Mouse (Mus musculus) limb, embryonic 14.5 days (tissue): Measurements from ENCODE around the gene Epb41. TPM values are rescaled to one million over a fixed set of nuclear protein-coding genes. Genes with fewer than 3 reads are reported as not detected.
A peak's percentile ranks its signal among the peaks of the same experiment; 100 is the strongest.

Experiments
- ATAC-seq: fragments of 200-750 bp; cut with Nextera tagmentation; 2 replicates; pipeline ENCODE4 v1.8.0; 2017; ENCODE audit warnings: low read depth, moderate number of reproducible peaks, moderate TSS enrichment; ENCODE audit not compliant: low FRiP score
- DNase-seq: peaks from one replicate; pipeline ENCODE4 v3.0.0-alpha.2; 2015; ENCODE audit warnings: low spot score
- H3K27ac ChIP-seq: fragments of 300-500 bp; sonication (generic); replicated peaks from 2 replicates; pipeline ENCODE4 v1.5.1; 2014; ENCODE audit warnings: low read depth, mild to moderate bottlenecking, low read length, moderate library complexity, mixed read lengths
- H3K27me3 ChIP-seq: fragments of 300-500 bp; sonication (generic); 2 replicates; pipeline ENCODE4 v1.6.1; 2014; ENCODE audit warnings: low read length, mixed read lengths; ENCODE audit not compliant: control insufficient read depth, insufficient read depth
- H3K36me3 ChIP-seq: fragments of 300-500 bp; sonication (generic); 2 replicates; pipeline ENCODE4 v1.6.1; 2014; ENCODE audit warnings: mild to moderate bottlenecking, low read length, moderate library complexity, mixed read lengths; ENCODE audit not compliant: control insufficient read depth, insufficient read depth
- H3K4me1 ChIP-seq: fragments of 300-500 bp; sonication (generic); 2 replicates; pipeline ENCODE4 v1.6.1; 2014; ENCODE audit warnings: antibody characterized with exemption, low read length, mixed read lengths; ENCODE audit not compliant: control insufficient read depth, insufficient read depth
- H3K4me2 ChIP-seq: fragments of 300-500 bp; sonication (generic); replicated peaks from 2 replicates; pipeline ENCODE4 v1.6.1; 2014; ENCODE audit warnings: low read depth, mild to moderate bottlenecking, low read length, moderate library complexity; ENCODE audit not compliant: severe bottlenecking
- H3K4me3 ChIP-seq: fragments of 300-500 bp; sonication (generic); replicated peaks from 2 replicates; pipeline ENCODE4 v1.5.1; 2014; ENCODE audit warnings: low read length
- H3K9ac ChIP-seq: fragments of 300-500 bp; sonication (generic); 2 replicates; pipeline ENCODE4 v1.6.1; 2014; ENCODE audit warnings: mild to moderate bottlenecking, low read depth, low read length, moderate library complexity; ENCODE audit not compliant: severe bottlenecking
- H3K9me3 ChIP-seq: fragments of 300-500 bp; sonication (generic); 2 replicates; pipeline ENCODE4 v1.6.1; 2016; ENCODE audit warnings: low read length; ENCODE audit not compliant: control insufficient read depth
- POLR2A ChIP-seq: fragments of 200-500 bp; IDR thresholded peaks from 2 replicates; pipeline ENCODE4 v1.8.0; 2012; ENCODE audit warnings: inconsistent platforms, mild to moderate bottlenecking, moderate library complexity, borderline replicate concordance; ENCODE audit not compliant: insufficient read depth, insufficient read length; ENCODE audit errors: extremely low read depth
- whole genome bisulfite sequencing: fragments of 180-500 bp; shearing (Covaris S2); extraction: QIAGEN DNeasy Blood & Tissue Kit; methylation state at CpG from one replicate; pipeline ENCODE4 v1.1.7; 2014; 5-methylcytosine and 5-hydroxymethylcytosine counted together
- polyA plus RNA-seq, 2 experiments: library from polyadenylated mRNA; depleted of rRNA in 1 of 2; stranded (reverse) in 1 of 2; unstranded in 1 of 2; fragments of >200 nt; fragmentation: Nextera tagmentation in 1 of 2; extraction: Ambion mirVana in 1 of 2; gene quantifications; 2 replicates each; pipeline versions ENCODE4 v1.2.1 to v1.2.3; 2012 to 2014

Gene Epb41
- 60.6 and 61.3 TPM in 2 replicates for polyA plus RNA-seq (2012; rRNA removed)
- 76.0 and 76.4 TPM in 2 replicates for polyA plus RNA-seq (2014; fragmentation: Nextera tagmentation; extraction: Ambion mirVana)

GRCm38 (mm10) chr4:132074933-132075769, at the start of gene Epb41:
Epb41 (minus strand) TSS chr4:132075321.
- no peak for TF ChIP-seq POLR2A
- H3K4me2 ChIP-seq, result peak within 1 kb of the TSS; percentile 95
- WGBS, result 2% methylated on average over 38 of the region's 47 CpGs
- peak within 1 kb of the TSS; percentile 67 for H3K9ac ChIP-seq
- H3K4me1 ChIP-seq, result no peaks in the 10 kb centered on the region
- H3K27me3 ChIP-seq, result no peaks in the 10 kb centered on the region
- H3K36me3 ChIP-seq, result no peaks in the 10 kb centered on the region
- H3K27ac ChIP-seq, result no peak within 1 kb of the TSS
- ATAC-seq (peak; percentile 94), DNase-seq (peak; percentile 87)
- peak within 1 kb of the TSS; percentile 76 for H3K4me3 ChIP-seq
- H3K9me3 ChIP-seq, result no peaks in the 10 kb centered on the region

- Histone ChIP-seq H3K4me2 (no peak overlapping the region), H3K27me3 (no peaks in the 10 kb centered on the region), H3K4me1 (no peaks in the 10 kb centered on the region), H3K36me3 (no peaks in the 10 kb centered on the region), H3K9ac (no peak overlapping the region), H3K27ac (no peak overlapping the region), H3K9me3 (no peaks in the 10 kb centered on the region), H3K4me3 (no peak overlapping the region)
- WGBS, result 96% methylated on average over 1 of the region's 1 CpGs
- TF ChIP-seq POLR2A, result no peak
- no peak for DNase-seq
- ATAC-seq, result no peak
Measured at GRCm38 (mm10) chr4:132123166-132123565, 48.0 kb upstream of the Epb41 start.

- 77% methylated on average over 5 of the region's 5 CpGs for WGBS
- no peaks in the 10 kb centered on the region for H3K9me3 ChIP-seq
- ATAC-seq, result no peak
- no peak for TF ChIP-seq POLR2A
- H3K4me1 ChIP-seq, result no peaks in the 10 kb centered on the region
- DNase-seq, result no peak
- no peaks in the 10 kb centered on the region for H3K27me3 ChIP-seq
- H3K36me3 ChIP-seq, result no peaks in the 10 kb centered on the region
- H3K4me2 ChIP-seq, result no peak overlapping the region
- H3K9ac ChIP-seq, result no peak overlapping the region
- H3K27ac ChIP-seq, result no peak overlapping the region
- H3K4me3 ChIP-seq, result no peak overlapping the region
Measured at GRCm38 (mm10) chr4:132121674-132122073, 46.6 kb upstream of the Epb41 start.

- WGBS, result 50% methylated on average over 9 of the region's 9 CpGs
- H3K9me3 ChIP-seq, result no peaks in the 10 kb centered on the region
- TF ChIP-seq POLR2A, result no peak
- H3K4me2 ChIP-seq, result no peak overlapping the region
- DNase-seq (no peak), ATAC-seq (no peak)
- H3K9ac ChIP-seq, result peak overlapping the region; percentile 25; the same call in 1 of the 2 replicates
- no peaks in the 10 kb centered on the region for H3K36me3 ChIP-seq
- no peak overlapping the region for H3K4me3 ChIP-seq
- H3K27me3 ChIP-seq, result no peaks in the 10 kb centered on the region
- H3K27ac ChIP-seq, result no peak overlapping the region
- no peaks in the 10 kb centered on the region for H3K4me1 ChIP-seq
Measured at GRCm38 (mm10) chr4:132119566-132119965, 44.4 kb upstream of the Epb41 start.

- Histone ChIP-seq H3K9ac (no peak overlapping the region), H3K4me3 (no peak overlapping the region), H3K4me2 (no peak overlapping the region), H3K36me3 (no peaks in the 10 kb centered on the region), H3K9me3 (no peaks in the 10 kb centered on the region), H3K4me1 (no peaks in the 10 kb centered on the region), H3K27ac (no peak overlapping the region), H3K27me3 (0 out of 2 replicates have a peak, but pooled peaks cover 4% of the 10 kb centered on the region)
- DNase-seq (no peak), ATAC-seq (no peak)
- WGBS, result 24% methylated on average over 4 of the region's 4 CpGs
- no peak for TF ChIP-seq POLR2A
Measured at GRCm38 (mm10) chr4:132116315-132116714, 41.2 kb upstream of the Epb41 start.
